Mouse (Mus musculus): Measurements from ENCODE around the gene St14. TPM values are rescaled to one million over a fixed set of nuclear protein-coding genes. Genes with fewer than 3 reads are reported as not detected.
"Not testable (repeated sequence)": the region's sequence is repeated elsewhere in the genome, so short reads cannot be mapped to it uniquely, and the experiment has no call there.

The St14 gene
- polyA plus RNA-seq, 2 experiments: 8.4 to 11.4 TPM

GRCm38 (mm10) chr9:31168356-31169093, 36.9 kb upstream of the St14 start:
- WGBS: 93% methylated on average over 22 of the region's 22 CpGs
- no peak overlapping the region for H3K9ac ChIP-seq (ENCODE audit: low read depth, low read length, severe bottlenecking)
- H3K36me3 ChIP-seq (ENCODE audit: control insufficient read depth, insufficient read depth, low read length): peaks cover 55% of the 10 kb centered on the region
- H3K4me2 ChIP-seq (replicated peaks; ENCODE audit: low read depth, low read length, severe bottlenecking): no peak overlapping the region
- H3K27me3 ChIP-seq (ENCODE audit: control insufficient read depth, insufficient read depth, low read length): no peaks in the 10 kb centered on the region
- no peaks in the 10 kb centered on the region for H3K9me3 ChIP-seq (ENCODE audit: control insufficient read depth, low read length)
- DNase-seq (ENCODE audit: low spot score) (no peak), ATAC-seq (ENCODE audit: low FRiP score, low read depth) (no peak)
- no peaks in the 10 kb centered on the region for H3K4me1 ChIP-seq (ENCODE audit: control insufficient read depth, insufficient read depth, low read length)
- H3K27ac ChIP-seq (replicated peaks; ENCODE audit: low read depth, low read length): no peak overlapping the region
- TF ChIP-seq POLR2A (IDR thresholded peaks at IDR 0.05; ENCODE audit: borderline replicate concordance, extremely low read depth, insufficient read depth, insufficient read length): no peak
- H3K4me3 ChIP-seq (replicated peaks; ENCODE audit: low read length): no peak overlapping the region

DNA sequence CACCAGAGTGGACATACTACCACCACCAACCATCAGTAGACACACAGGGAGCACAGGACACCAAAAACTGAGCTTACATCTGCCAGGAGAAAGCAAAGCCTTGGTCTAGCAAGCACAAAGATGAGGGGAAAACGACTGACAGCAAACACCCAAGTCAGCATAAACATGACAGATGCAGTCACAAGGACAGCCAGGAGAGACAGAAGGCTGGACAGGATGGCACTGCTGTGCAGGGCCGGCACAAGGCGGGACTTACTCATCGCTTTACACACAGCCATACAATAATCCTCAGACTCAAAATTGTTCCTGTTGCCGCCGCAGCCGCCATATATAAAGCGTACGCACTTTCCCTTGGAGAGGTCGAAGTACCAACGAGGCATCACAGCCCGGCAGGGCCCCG, 35.7 kb upstream of the St14 start:
- H3K27ac ChIP-seq (replicated peaks; ENCODE audit: low read depth, low read length): no peak overlapping the region
- no peaks in the 10 kb centered on the region for H3K27me3 ChIP-seq (ENCODE audit: control insufficient read depth, insufficient read depth, low read length)
- WGBS: 95% methylated on average over 13 of the region's 13 CpGs
- H3K9ac ChIP-seq (ENCODE audit: low read depth, low read length, severe bottlenecking): no peak overlapping the region
- TF ChIP-seq POLR2A (IDR thresholded peaks at IDR 0.05; ENCODE audit: borderline replicate concordance, extremely low read depth, insufficient read depth, insufficient read length): no peak
- ATAC-seq (ENCODE audit: low FRiP score, low read depth): no peak
- no peak overlapping the region for H3K4me2 ChIP-seq (replicated peaks; ENCODE audit: low read depth, low read length, severe bottlenecking)
- peaks cover 64% of the 10 kb centered on the region for H3K36me3 ChIP-seq (ENCODE audit: control insufficient read depth, insufficient read depth, low read length)
- no peak for DNase-seq (ENCODE audit: low spot score)
- no peaks in the 10 kb centered on the region for H3K4me1 ChIP-seq (ENCODE audit: control insufficient read depth, insufficient read depth, low read length)
- H3K4me3 ChIP-seq (replicated peaks; ENCODE audit: low read length): no peak overlapping the region
- H3K9me3 ChIP-seq (ENCODE audit: control insufficient read depth, low read length): no peaks in the 10 kb centered on the region

DNA sequence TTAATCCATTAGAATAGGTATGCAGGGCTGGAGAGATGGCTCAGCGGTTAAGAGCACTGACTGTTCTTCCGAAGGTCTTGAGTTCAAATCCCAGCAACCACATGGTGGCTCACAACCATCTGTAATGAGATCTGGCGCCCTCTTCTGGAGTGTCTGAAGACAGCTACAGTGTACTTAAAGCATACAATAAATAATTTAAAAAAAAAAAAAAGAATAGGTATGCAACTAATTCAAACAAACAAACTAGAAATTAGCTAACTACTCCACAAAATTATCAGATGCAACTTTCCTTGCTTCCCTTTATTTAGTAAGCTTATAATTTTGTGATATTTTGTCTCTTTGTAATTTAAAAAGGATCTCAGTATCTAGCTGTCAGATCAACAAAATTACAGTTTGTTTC, 33.9 kb upstream of the St14 start:
- 94% methylated on average over 3 of the region's 3 CpGs for WGBS
- not testable (repeated sequence) for H3K4me1 ChIP-seq (ENCODE audit: control insufficient read depth, insufficient read depth, low read length); H3K27me3 ChIP-seq (ENCODE audit: control insufficient read depth, insufficient read depth, low read length); H3K4me3 ChIP-seq (replicated peaks; ENCODE audit: low read length); H3K9ac ChIP-seq (ENCODE audit: low read depth, low read length, severe bottlenecking); DNase-seq (ENCODE audit: low spot score); H3K4me2 ChIP-seq (replicated peaks; ENCODE audit: low read depth, low read length, severe bottlenecking); ATAC-seq (ENCODE audit: low FRiP score, low read depth); H3K27ac ChIP-seq (replicated peaks; ENCODE audit: low read depth, low read length); H3K9me3 ChIP-seq (ENCODE audit: control insufficient read depth, low read length)
- peaks cover 72% of the 10 kb centered on the region for H3K36me3 ChIP-seq (ENCODE audit: control insufficient read depth, insufficient read depth, low read length)

DNA sequence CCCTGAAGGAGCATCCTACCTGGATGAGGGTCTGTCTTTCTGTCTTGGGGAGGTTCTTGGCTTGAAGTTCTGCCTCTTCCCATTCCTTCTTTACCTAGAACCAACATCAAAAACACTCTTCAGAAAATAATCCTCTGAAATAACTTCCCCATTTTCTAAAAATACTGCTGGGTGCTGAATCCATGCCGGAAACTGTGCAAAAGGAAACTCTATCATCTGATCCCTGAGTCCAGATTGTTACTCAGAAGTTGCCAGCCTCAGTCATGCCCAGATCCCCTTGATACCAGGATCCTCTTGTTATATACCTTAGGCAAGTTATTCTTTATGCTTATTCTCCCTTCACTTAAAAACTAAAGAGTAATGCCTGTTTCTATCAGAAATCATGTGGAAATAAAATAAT, 31.7 kb upstream of the St14 start:
- Histone ChIP-seq H3K4me1 (ENCODE audit: control insufficient read depth, insufficient read depth, low read length) (no peaks in the 10 kb centered on the region), H3K36me3 (ENCODE audit: control insufficient read depth, insufficient read depth, low read length) (peaks cover 78% of the 10 kb centered on the region), H3K4me3 (replicated peaks; ENCODE audit: low read length) (no peak overlapping the region), H3K4me2 (replicated peaks; ENCODE audit: low read depth, low read length, severe bottlenecking) (no peak overlapping the region), H3K27me3 (ENCODE audit: control insufficient read depth, insufficient read depth, low read length) (no peaks in the 10 kb centered on the region), H3K9ac (ENCODE audit: low read depth, low read length, severe bottlenecking) (no peak overlapping the region), H3K27ac (replicated peaks; ENCODE audit: low read depth, low read length) (no peak overlapping the region), H3K9me3 (ENCODE audit: control insufficient read depth, low read length) (no peaks in the 10 kb centered on the region)
- ATAC-seq (ENCODE audit: low FRiP score, low read depth) (no peak), DNase-seq (ENCODE audit: low spot score) (no peak)
- WGBS: 92% methylated on average over 1 of the region's 1 CpGs
- no peak for TF ChIP-seq POLR2A (IDR thresholded peaks at IDR 0.05; ENCODE audit: borderline replicate concordance, extremely low read depth, insufficient read depth, insufficient read length)

DNA sequence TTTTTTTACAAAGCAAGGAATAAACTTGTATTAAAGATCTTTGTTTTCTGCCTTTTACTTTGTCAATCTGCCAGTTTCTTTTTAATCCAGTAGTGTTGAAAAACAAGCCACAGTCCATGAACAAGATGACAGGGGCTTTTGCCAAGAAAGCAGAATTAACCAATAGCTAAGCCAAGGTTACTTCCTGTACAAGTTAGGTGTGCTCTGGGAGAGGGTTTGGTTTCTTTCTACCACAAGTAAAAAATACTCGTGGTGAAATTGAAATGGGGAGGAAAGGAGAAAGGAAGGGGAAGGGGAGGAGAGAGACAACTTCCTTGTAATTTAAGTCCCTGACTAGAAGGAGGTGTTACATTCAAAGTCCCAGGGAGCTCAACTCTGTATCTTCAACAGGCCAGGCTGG, 31.3 kb upstream of the St14 start:
- no peak overlapping the region for H3K9ac ChIP-seq (ENCODE audit: low read depth, low read length, severe bottlenecking)
- no peak overlapping the region for H3K27ac ChIP-seq (replicated peaks; ENCODE audit: low read depth, low read length)
- DNase-seq (ENCODE audit: low spot score): no peak
- no peak for TF ChIP-seq POLR2A (IDR thresholded peaks at IDR 0.05; ENCODE audit: borderline replicate concordance, extremely low read depth, insufficient read depth, insufficient read length)
- 75% methylated on average over 1 of the region's 1 CpGs for WGBS
- ATAC-seq (ENCODE audit: low FRiP score, low read depth): no peak
- H3K27me3 ChIP-seq (ENCODE audit: control insufficient read depth, insufficient read depth, low read length): no peaks in the 10 kb centered on the region
- H3K4me1 ChIP-seq (ENCODE audit: control insufficient read depth, insufficient read depth, low read length): no peaks in the 10 kb centered on the region
- H3K4me2 ChIP-seq (replicated peaks; ENCODE audit: low read depth, low read length, severe bottlenecking): no peak overlapping the region
- no peaks in the 10 kb centered on the region for H3K9me3 ChIP-seq (ENCODE audit: control insufficient read depth, low read length)
- H3K36me3 ChIP-seq (ENCODE audit: control insufficient read depth, insufficient read depth, low read length): peaks cover 78% of the 10 kb centered on the region
- no peak overlapping the region for H3K4me3 ChIP-seq (replicated peaks; ENCODE audit: low read length)
